Mouse (Mus musculus) embryo, embryonic 10 days (tissue): ENCODE data around the gene Lzts2.
A peak's percentile ranks its signal among the peaks of the same experiment; 100 is the strongest.

Experiments used
- DNase-seq: peaks from one replicate; pipeline ENCODE4 v3.0.0-alpha.2; 2015; ENCODE audit warnings: low spot score

Gene Lzts2

GRCm38 (mm10) chr19:45003740-45004516 is 10.3 kb upstream of the Lzts2 start:
- no peak for DNase-seq

- peak; percentile 53 for DNase-seq
These were observed 8.8 kb upstream of the Lzts2 start, which contains the start of gene Twnk for GRCm38 (mm10) chr19:45005444-45005843. Gene Twnk (plus strand): TSS chr19:45005663.

- peak; percentile 93 for DNase-seq
These were observed 8.1 kb upstream of the Lzts2 start, which contains the start of gene Mrpl43 for GRCm38 (mm10) chr19:45005957-45006712. Gene Mrpl43 (minus strand): TSS chr19:45006442.

- DNase-seq = no peak
These were observed 7.2 kb upstream of the Lzts2 start for GRCm38 (mm10) chr19:45007021-45007420.

- no peak for DNase-seq
These were observed 6.6 kb upstream of the Lzts2 start for GRCm38 (mm10) chr19:45007425-45008191.

- no peak for DNase-seq
These were observed 3.6 kb upstream of the Lzts2 start for GRCm38 (mm10) chr19:45010646-45011045.

GRCm38 (mm10) chr19:45012219-45012618 is 2.0 kb upstream of the Lzts2 start:
- DNase-seq = no peak

- DNase-seq = peak; percentile 63
These were observed 1.6 kb upstream of the Lzts2 start for GRCm38 (mm10) chr19:45012636-45013035.

GRCm38 (mm10) chr19:45013581-45014225 is 511 bp upstream of the Lzts2 start:
- DNase-seq = no peak

GRCm38 (mm10) chr19:45014981-45015402 is 778 bp downstream of the Lzts2 start:
- no peak for DNase-seq

- peak; percentile 65 for DNase-seq
These were observed 1.5 kb downstream of the Lzts2 start for GRCm38 (mm10) chr19:45015518-45016281.

GRCm38 (mm10) chr19:45016341-45017215 is 2.4 kb downstream of the Lzts2 start:
- peak; percentile 79 for DNase-seq

GRCm38 (mm10) chr19:45017216-45017771 is 3.1 kb downstream of the Lzts2 start:
- DNase-seq = peak; percentile 89

GRCm38 (mm10) chr19:45017909-45018308 is 3.7 kb downstream of the Lzts2 start:
- DNase-seq = peak; percentile 71

- DNase-seq = peak; percentile 52
These were observed 4.2 kb downstream of the Lzts2 start for GRCm38 (mm10) chr19:45018351-45018831.

- DNase-seq = no peak
These were observed 6.1 kb downstream of the Lzts2 start for GRCm38 (mm10) chr19:45020348-45020747.

GRCm38 (mm10) chr19:45021362-45021761 is 7.1 kb downstream of the Lzts2 start:
- DNase-seq = no peak

- DNase-seq = no peak
These were observed 9.8 kb downstream of the Lzts2 start for GRCm38 (mm10) chr19:45023993-45024392.

- peak; percentile 9 for DNase-seq
These were observed 10.6 kb downstream of the Lzts2 start for GRCm38 (mm10) chr19:45024775-45025174.
